Mouse (Mus musculus): ENCODE data around the gene Pard6a.

GRCm38 (mm10) chr8:105712286-105712685 is 11.3 kb downstream of the Pard6a start:
- no peak for TF ChIP-seq CTCF (conservative IDR thresholded peaks at IDR 0.05; ENCODE audit: insufficient read depth, insufficient read length, low read depth, low read length)
- no peak for TF ChIP-seq POLR2A (IDR thresholded peaks at IDR 0.05; ENCODE audit: low read depth, low read length)
